ENCODE assay signal across 17 mouse cellular contexts in the genomic region with DNA sequence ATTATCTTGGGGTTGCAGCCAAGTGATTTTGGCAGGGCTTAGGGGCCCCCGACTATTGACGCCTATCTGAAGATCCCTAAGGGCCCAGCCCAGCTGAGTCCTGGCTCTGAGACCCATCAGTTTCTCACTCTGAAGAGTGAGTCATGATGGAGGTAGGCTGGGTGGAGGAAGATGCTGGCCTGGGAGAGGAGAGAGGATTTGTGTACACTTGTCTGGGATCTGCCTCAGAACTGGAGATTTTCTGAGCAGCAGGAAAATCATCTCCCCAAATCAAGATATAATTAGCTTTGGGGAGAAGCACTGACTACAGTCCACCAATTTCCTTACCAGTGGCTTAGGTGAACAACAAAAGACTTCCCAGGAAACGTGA.
DNase-seq lines count a peak whose midpoint lies in the region; ATAC-seq and TF ChIP-seq lines count a peak whose summit lies in the region.
"Had no signal": no experiment of that assay in that cellular context is flagged by ENCODE, and none has a peak within 500 bp of the region (broad histone marks: within the 10 kb centered on the region; RNA-seq: fewer than 3 reads in every experiment).

No protein-coding gene starts in this region.

- peaks cover 1% of the 10 kb centered on the region; the same call in 1 of the 2 replicates for H3K36me3 ChIP-seq in forebrain, embryonic 13.5 days (ENCODE audit: poor library complexity, severe bottlenecking)
- H3K36me3 ChIP-seq in midbrain, embryonic 14.5 days (ENCODE audit: control insufficient read depth, insufficient read depth, low read length) = 0 out of 2 replicates have a peak, but pooled peaks cover 3% of the 10 kb centered on the region

- H3K27ac ChIP-seq in layer of hippocampus, adult 2 months = 0 out of 2 replicates have a peak overlapping the region, but pooled peaks have one; percentile 5
- peak overlapping the region; percentile 80 for H3K27ac ChIP-seq in forebrain, embryonic 13.5 days
- peak overlapping the region; percentile 73 for H3K27ac ChIP-seq in midbrain, embryonic 14.5 days (replicated peaks; ENCODE audit: low read depth, low read length)
- H3K27ac ChIP-seq: gastrocnemius, adult 2 months; heart, adult 2 months; limb, embryonic 10.5 days had no signal

- no peak for DNase-seq in layer of hippocampus, adult 2 months (ENCODE audit: low spot score in 2 of 2)
- DNase-seq in layer of hippocampus, postnatal 14 days (ENCODE audit: low spot score in 2 of 2) = no peak
- peak; percentile 27 for DNase-seq in NIH3T3 (ENCODE audit: low read depth)
- no peak for DNase-seq in midbrain, embryonic 14.5 days
- no peak for DNase-seq in urinary bladder, postnatal 36 days (ENCODE audit: low spot score in 2 of 2)
- no peak for DNase-seq in cerebellum, adult 11-12 months
- no peak for DNase-seq in right cerebral cortex, postnatal 36 days (ENCODE audit: low spot score in 2 of 2)
- DNase-seq: cerebellum, adult 8-10 months; gastrocnemius, adult 2 months; heart, adult 2 months; heart, postnatal 10 days; kidney, postnatal 25 days; thymus, adult 18-20 months had no signal

- H3K4me2 ChIP-seq in forebrain, embryonic 13.5 days = peak overlapping the region; percentile 45; the same call in 1 of the 2 replicates
- no peak overlapping the region for H3K4me2 ChIP-seq in midbrain, embryonic 14.5 days (ENCODE audit: low read length)

- no peaks in the 10 kb centered on the region for H3K9me3 ChIP-seq in forebrain, embryonic 13.5 days (replicated peaks)
- no peaks in the 10 kb centered on the region for H3K9me3 ChIP-seq in midbrain, embryonic 14.5 days (ENCODE audit: control insufficient read depth, low read length)
- H3K9me3 ChIP-seq: limb, embryonic 10.5 days had no signal

- TF ChIP-seq CTCF in layer of hippocampus, adult 2 months (conservative IDR thresholded peaks at IDR 0.05) = no peak

- peaks cover 93% of the 10 kb centered on the region for H3K4me1 ChIP-seq in forebrain, embryonic 13.5 days
- H3K4me1 ChIP-seq in midbrain, embryonic 14.5 days (ENCODE audit: control insufficient read depth, insufficient read depth, low read length) = peaks cover 71% of the 10 kb centered on the region

- WGBS in forebrain, embryonic 13.5 days = 32% methylated on average over 3 of the region's 3 CpGs
- 39% methylated on average over 3 of the region's 3 CpGs for WGBS in midbrain, embryonic 14.5 days

- H3K9ac ChIP-seq in forebrain, embryonic 13.5 days = no peak overlapping the region
- no peak overlapping the region for H3K9ac ChIP-seq in midbrain, embryonic 14.5 days (replicated peaks; ENCODE audit: low read length)

- no peaks in the 10 kb centered on the region for H3K27me3 ChIP-seq in forebrain, embryonic 13.5 days
- no peaks in the 10 kb centered on the region for H3K27me3 ChIP-seq in midbrain, embryonic 14.5 days (ENCODE audit: control insufficient read depth, insufficient read depth, low read length)

- no peak overlapping the region for H3K4me3 ChIP-seq in layer of hippocampus, adult 2 months
- H3K4me3 ChIP-seq in forebrain, embryonic 13.5 days = no peak overlapping the region
- no peak overlapping the region for H3K4me3 ChIP-seq in midbrain, embryonic 14.5 days (replicated peaks; ENCODE audit: low read depth, low read length)
- H3K4me3 ChIP-seq: erythroblast, embryonic 14.5 days; gastrocnemius, adult 2 months; heart, adult 2 months; limb, embryonic 10.5 days had no signal

- ATAC-seq in forebrain, embryonic 13.5 days = peak; percentile 48; the same call in 1 of the 2 replicates
- ATAC-seq in midbrain, embryonic 14.5 days (ENCODE audit: low FRiP score, low TSS enrichment) = 0 out of 2 replicates have a peak, but pooled peaks have one; percentile 5
- ATAC-seq: intestine, postnatal 0 days had no signal

Comparison
In these comparisons a context has a peak if more than half of its experiments do, and no peak if none do; other contexts are left out.
1. H3K27ac ChIP-seq: peak in every context shown above with its lines; median percentile 80 in forebrain, embryonic 13.5 days; 73 in midbrain, embryonic 14.5 days; 5 in layer of hippocampus, adult 2 months.